ENCODE assay signal across 30 mouse cellular contexts in the genomic region with DNA sequence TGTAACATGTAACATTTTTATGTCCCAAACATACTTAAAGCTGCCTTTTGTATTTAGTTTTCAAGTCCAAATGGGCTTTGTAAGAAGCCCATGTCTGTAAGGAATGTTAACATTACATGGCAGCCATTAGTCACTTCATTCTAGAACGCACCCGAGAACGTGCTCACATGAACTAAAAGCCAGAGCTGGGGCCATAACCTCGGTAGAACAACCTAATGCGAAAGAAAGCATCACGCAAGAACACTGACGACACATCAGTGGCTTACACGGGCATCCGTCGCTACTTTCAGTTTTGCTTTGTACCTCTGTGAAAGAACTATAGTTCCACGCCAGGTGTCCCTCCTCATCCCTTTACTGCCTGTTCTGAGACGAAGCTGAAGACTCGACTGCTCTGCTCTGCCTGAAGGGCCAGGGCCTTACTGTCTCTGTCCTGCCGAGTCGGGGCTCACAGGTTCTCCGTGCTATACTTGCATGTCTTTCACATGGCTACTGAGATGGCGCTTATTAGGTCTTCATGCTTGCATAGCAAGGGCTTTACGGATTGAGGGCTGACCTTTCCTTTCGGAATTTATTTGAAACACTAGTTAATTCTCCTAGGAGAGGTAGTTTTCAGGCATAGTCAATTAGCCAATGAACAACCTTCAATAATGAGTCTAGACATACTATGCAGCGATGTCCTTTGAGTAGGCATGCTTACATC.
"Had no signal": no experiment of that assay in that cellular context is flagged by ENCODE, and none has a peak within 500 bp of the region (broad histone marks: within the 10 kb centered on the region; RNA-seq: fewer than 3 reads in every experiment).

No protein-coding gene starts in this region.

- H3K9me3 ChIP-seq: heart, embryonic 12.5 days; heart, embryonic 13.5 days; heart, embryonic 15.5 days; hindbrain, embryonic 10.5 days; hindbrain, embryonic 12.5 days; hindbrain, embryonic 13.5 days; hindbrain, embryonic 15.5 days; intestine, embryonic 15.5 days; kidney, embryonic 15.5 days had no signal

- H3K4me1 ChIP-seq: hindbrain, embryonic 10.5 days; intestine, embryonic 15.5 days; kidney, embryonic 15.5 days had no signal

- H3K27me3 ChIP-seq: heart, embryonic 12.5 days; heart, embryonic 13.5 days; heart, embryonic 15.5 days; hindbrain, embryonic 12.5 days; hindbrain, embryonic 13.5 days; hindbrain, embryonic 15.5 days; intestine, embryonic 15.5 days; kidney, embryonic 15.5 days had no signal

- H3K4me3 ChIP-seq: heart, embryonic 12.5 days; heart, embryonic 13.5 days; heart, embryonic 15.5 days; hindbrain, embryonic 10.5 days; hindbrain, embryonic 12.5 days; hindbrain, embryonic 13.5 days; hindbrain, embryonic 15.5 days; intestine, embryonic 15.5 days; kidney, embryonic 15.5 days; layer of hippocampus, adult 2 months; left cerebral cortex, adult 2 months had no signal

- H3K27ac ChIP-seq: heart, embryonic 13.5 days; heart, embryonic 15.5 days; hindbrain, embryonic 10.5 days; hindbrain, embryonic 12.5 days; hindbrain, embryonic 13.5 days; hindbrain, embryonic 14.5 days; hindbrain, embryonic 15.5 days; hindbrain, postnatal 0 days; intestine, embryonic 15.5 days; kidney, embryonic 15.5 days; kidney, postnatal 0 days; layer of hippocampus, adult 2 months; left cerebral cortex, adult 2 months had no signal

- DNase-seq: heart, postnatal 10 days; heart, postnatal 14 days; heart, postnatal 36 days; heart, postnatal 4 days; kidney, adult 11 months; kidney, adult 2 months; kidney, adult 8-10 months; kidney, adult 9 months; kidney, postnatal 10 days; kidney, postnatal 14 days; kidney, postnatal 25 days; kidney, postnatal 36 days; kidney, postnatal 4 days; layer of hippocampus, adult 9-11 months; layer of hippocampus, postnatal 36 days had no signal

- H3K9ac ChIP-seq: heart, embryonic 12.5 days; heart, embryonic 13.5 days; heart, embryonic 15.5 days; hindbrain, embryonic 12.5 days; hindbrain, embryonic 13.5 days; hindbrain, embryonic 14.5 days; hindbrain, embryonic 15.5 days; intestine, embryonic 15.5 days; kidney, embryonic 15.5 days had no signal

- H3K4me2 ChIP-seq: heart, embryonic 11.5 days; heart, embryonic 12.5 days; heart, embryonic 13.5 days; heart, embryonic 15.5 days; hindbrain, embryonic 12.5 days; hindbrain, embryonic 13.5 days; hindbrain, embryonic 14.5 days; hindbrain, embryonic 15.5 days; intestine, embryonic 15.5 days; kidney, embryonic 15.5 days had no signal
